Mouse (Mus musculus): ENCODE data around the gene Ercc6l2. TPM values are rescaled to one million over a fixed set of nuclear protein-coding genes. Genes with fewer than 3 reads are reported as not detected.

Gene Ercc6l2
- polyA plus RNA-seq, 1 experiment from 2014 or later = 6.2 TPM

- TF ChIP-seq CTCF (IDR thresholded peaks at IDR 0.05; ENCODE audit: low read depth) = no peak
- no peaks in the 10 kb centered on the region for H3K9me3 ChIP-seq (ENCODE audit: control insufficient read depth)
- H3K4me1 ChIP-seq (replicated peaks; ENCODE audit: control insufficient read depth, insufficient read depth, low read length) = no peaks in the 10 kb centered on the region
- 78% methylated on average over 6 of the region's 6 CpGs for WGBS
- ATAC-seq = no peak
- peaks cover 9% of the 10 kb centered on the region; the same call in 1 of the 2 replicates for H3K36me3 ChIP-seq (ENCODE audit: control insufficient read depth, insufficient read depth)
- H3K4me2 ChIP-seq (replicated peaks; ENCODE audit: low read depth) = no peak overlapping the region
- no peaks in the 10 kb centered on the region for H3K27me3 ChIP-seq (replicated peaks; ENCODE audit: control insufficient read depth, insufficient read depth, low read length)
- H3K9ac ChIP-seq (ENCODE audit: low read depth, low read length) = no peak overlapping the region
- H3K4me3 ChIP-seq (ENCODE audit: low read depth, low read length) = no peak overlapping the region
- no peak overlapping the region for H3K27ac ChIP-seq (ENCODE audit: low read depth, low read length)
Measured at GRCm38 (mm10) chr13:63877138-63877537, 62.1 kb downstream of the Ercc6l2 start.

- no peaks in the 10 kb centered on the region for H3K27me3 ChIP-seq (replicated peaks; ENCODE audit: control insufficient read depth, insufficient read depth, low read length)
- TF ChIP-seq CTCF (IDR thresholded peaks at IDR 0.05; ENCODE audit: low read depth) = no peak
- no peak overlapping the region for H3K4me3 ChIP-seq (ENCODE audit: low read depth, low read length)
- H3K27ac ChIP-seq (ENCODE audit: low read depth, low read length) = no peak overlapping the region
- no peak overlapping the region for H3K9ac ChIP-seq (ENCODE audit: low read depth, low read length)
- no peaks in the 10 kb centered on the region for H3K9me3 ChIP-seq (ENCODE audit: control insufficient read depth)
- no peak overlapping the region for H3K4me2 ChIP-seq (replicated peaks; ENCODE audit: low read depth)
- no peaks in the 10 kb centered on the region for H3K36me3 ChIP-seq (ENCODE audit: control insufficient read depth, insufficient read depth)
- WGBS = 60% methylated on average over 1 of the region's 1 CpGs
- no peak for ATAC-seq
- H3K4me1 ChIP-seq (replicated peaks; ENCODE audit: control insufficient read depth, insufficient read depth, low read length) = no peaks in the 10 kb centered on the region
Measured at GRCm38 (mm10) chr13:63879105-63879863, 64.2 kb downstream of the Ercc6l2 start.

GRCm38 (mm10) chr13:63879864-63880141 lies 64.8 kb downstream of the Ercc6l2 start:
- Histone ChIP-seq H3K4me3 (ENCODE audit: low read depth, low read length) (no peak overlapping the region), H3K4me1 (replicated peaks; ENCODE audit: control insufficient read depth, insufficient read depth, low read length) (no peaks in the 10 kb centered on the region), H3K4me2 (replicated peaks; ENCODE audit: low read depth) (no peak overlapping the region), H3K9me3 (ENCODE audit: control insufficient read depth) (no peaks in the 10 kb centered on the region), H3K27ac (ENCODE audit: low read depth, low read length) (no peak overlapping the region), H3K9ac (ENCODE audit: low read depth, low read length) (no peak overlapping the region), H3K27me3 (replicated peaks; ENCODE audit: control insufficient read depth, insufficient read depth, low read length) (no peaks in the 10 kb centered on the region), H3K36me3 (ENCODE audit: control insufficient read depth, insufficient read depth) (no peaks in the 10 kb centered on the region)
- 69% methylated on average over 4 of the region's 4 CpGs for WGBS
- TF ChIP-seq CTCF (IDR thresholded peaks at IDR 0.05; ENCODE audit: low read depth) = no peak
- ATAC-seq = no peak

- Histone ChIP-seq H3K27me3 (replicated peaks; ENCODE audit: control insufficient read depth, insufficient read depth, low read length) (no peaks in the 10 kb centered on the region), H3K4me1 (replicated peaks; ENCODE audit: control insufficient read depth, insufficient read depth, low read length) (no peaks in the 10 kb centered on the region), H3K4me3 (ENCODE audit: low read depth, low read length) (no peak overlapping the region), H3K9me3 (ENCODE audit: control insufficient read depth) (no peaks in the 10 kb centered on the region), H3K9ac (ENCODE audit: low read depth, low read length) (no peak overlapping the region), H3K36me3 (ENCODE audit: control insufficient read depth, insufficient read depth) (no peaks in the 10 kb centered on the region; the same call in 1 of the 2 replicates), H3K4me2 (replicated peaks; ENCODE audit: low read depth) (no peak overlapping the region), H3K27ac (ENCODE audit: low read depth, low read length) (peak overlapping the region; percentile 22; the same call in 1 of the 2 replicates)
- ATAC-seq = no peak
- 55% methylated on average over 3 of the region's 3 CpGs for WGBS
- TF ChIP-seq CTCF (IDR thresholded peaks at IDR 0.05; ENCODE audit: low read depth) = no peak
Measured at GRCm38 (mm10) chr13:63885532-63885949, 70.5 kb downstream of the Ercc6l2 start.

- no peak overlapping the region for H3K9ac ChIP-seq (ENCODE audit: low read depth, low read length)
- H3K9me3 ChIP-seq (ENCODE audit: control insufficient read depth) = no peaks in the 10 kb centered on the region
- no peaks in the 10 kb centered on the region for H3K4me1 ChIP-seq (replicated peaks; ENCODE audit: control insufficient read depth, insufficient read depth, low read length)
- no peak overlapping the region for H3K27ac ChIP-seq (ENCODE audit: low read depth, low read length)
- ATAC-seq = no peak
- 94% methylated on average over 3 of the region's 3 CpGs for WGBS
- no peak overlapping the region for H3K4me3 ChIP-seq (ENCODE audit: low read depth, low read length)
- no peaks in the 10 kb centered on the region; the same call in 1 of the 2 replicates for H3K36me3 ChIP-seq (ENCODE audit: control insufficient read depth, insufficient read depth)
- no peaks in the 10 kb centered on the region for H3K27me3 ChIP-seq (replicated peaks; ENCODE audit: control insufficient read depth, insufficient read depth, low read length)
- no peak overlapping the region for H3K4me2 ChIP-seq (replicated peaks; ENCODE audit: low read depth)
- no peak for TF ChIP-seq CTCF (IDR thresholded peaks at IDR 0.05; ENCODE audit: low read depth)
Measured at GRCm38 (mm10) chr13:63886429-63887052, 71.5 kb downstream of the Ercc6l2 start.

GRCm38 (mm10) chr13:63900679-63901302 lies 85.8 kb downstream of the Ercc6l2 start:
- H3K4me2 ChIP-seq (replicated peaks; ENCODE audit: low read depth) = peak overlapping the region; percentile 57
- no peak for TF ChIP-seq CTCF (IDR thresholded peaks at IDR 0.05; ENCODE audit: low read depth)
- ATAC-seq = no peak
- 49% methylated on average over 12 of the region's 12 CpGs for WGBS
- H3K36me3 ChIP-seq (ENCODE audit: control insufficient read depth, insufficient read depth) = peaks cover 12% of the 10 kb centered on the region
- no peak overlapping the region for H3K4me3 ChIP-seq (ENCODE audit: low read depth, low read length)
- H3K27ac ChIP-seq (ENCODE audit: low read depth, low read length) = no peak overlapping the region
- no peaks in the 10 kb centered on the region for H3K9me3 ChIP-seq (ENCODE audit: control insufficient read depth)
- H3K9ac ChIP-seq (ENCODE audit: low read depth, low read length) = no peak overlapping the region
- H3K4me1 ChIP-seq (replicated peaks; ENCODE audit: control insufficient read depth, insufficient read depth, low read length) = peaks cover 3% of the 10 kb centered on the region; the same call in 1 of the 2 replicates
- H3K27me3 ChIP-seq (replicated peaks; ENCODE audit: control insufficient read depth, insufficient read depth, low read length) = no peaks in the 10 kb centered on the region

Measured in intestine, postnatal 0 days (tissue).